Mouse (Mus musculus) lung, embryonic 14.5 days (tissue): Measurements from ENCODE around the gene Dnah2. TPM values are rescaled to one million over a fixed set of nuclear protein-coding genes. Genes with fewer than 3 reads are reported as not detected.

Source experiments
- ATAC-seq: fragments of 200-750 bp; cut with Nextera tagmentation; 2 replicates; pipeline ENCODE4 v1.8.0; 2017; ENCODE audit warnings: mild to moderate bottlenecking, moderate TSS enrichment, moderate library complexity; ENCODE audit not compliant: insufficient read depth
- DNase-seq: peaks from one replicate; pipeline ENCODE4 v3.0.0-alpha.2; 2015
- H3K27ac ChIP-seq: fragments of 300-500 bp; sonication (generic); 2 replicates; pipeline ENCODE4 v1.5.1; 2014; ENCODE audit warnings: low read depth, mild to moderate bottlenecking, moderate library complexity
- H3K27me3 ChIP-seq: fragments of 300-500 bp; sonication (generic); 2 replicates; pipeline ENCODE4 v1.6.1; 2014; ENCODE audit warnings: low read length, control low read depth; ENCODE audit not compliant: insufficient read depth
- H3K36me3 ChIP-seq: fragments of 300-500 bp; sonication (generic); 2 replicates; pipeline ENCODE4 v1.6.1; 2014; ENCODE audit warnings: control low read depth; ENCODE audit not compliant: insufficient read depth
- H3K4me1 ChIP-seq: fragments of 300-500 bp; sonication (generic); 2 replicates; pipeline ENCODE4 v1.6.1; 2014; ENCODE audit warnings: antibody characterized with exemption, control low read depth; ENCODE audit not compliant: insufficient read depth
- H3K4me2 ChIP-seq: fragments of 300-500 bp; sonication (generic); 2 replicates; pipeline ENCODE4 v1.6.1; 2014; ENCODE audit warnings: mild to moderate bottlenecking
- H3K4me3 ChIP-seq: fragments of 300-500 bp; sonication (generic); 2 replicates; pipeline ENCODE4 v1.5.1; 2014; ENCODE audit warnings: low read depth, low read length
- H3K9ac ChIP-seq: fragments of 300-500 bp; sonication (generic); 2 replicates; pipeline ENCODE4 v1.6.1; 2014
- H3K9me3 ChIP-seq: fragments of 300-500 bp; sonication (generic); 2 replicates; pipeline ENCODE4 v1.6.1; 2016; ENCODE audit warnings: low read depth, low read length, control low read depth
- CTCF ChIP-seq: IDR thresholded peaks from 2 replicates; pipeline ENCODE4 v1.5.1; 2016; ENCODE audit warnings: antibody characterized with exemption, low read depth
- WGBS: fragments of 180-500 bp; shearing (Covaris S2); extraction: QIAGEN DNeasy Blood & Tissue Kit; methylation state at CpG from one replicate; pipeline ENCODE4 v1.1.7; 2014; 5-methylcytosine and 5-hydroxymethylcytosine counted together
- polyA plus RNA-seq: library from polyadenylated mRNA; unstranded; fragments of >200 nt; fragmentation: Nextera tagmentation; extraction: Ambion mirVana; gene quantifications from 2 replicates; pipeline ENCODE4 v1.2.1, GENCODE M21; 2014

Dnah2 gene
- polyA plus RNA-seq, 1 experiment from 2014 or later = 1.9 TPM

- 85% methylated on average over 19 of the region's 19 CpGs for WGBS
- ATAC-seq = no peak
Measured at GRCm38 (mm10) chr11:69406282-69406681, 142.6 kb downstream of the Dnah2 start.

GRCm38 (mm10) chr11:69405397-69406200 lies 143.3 kb downstream of the Dnah2 start:
- 87% methylated on average over 24 of the region's 24 CpGs for WGBS
- H3K4me3 ChIP-seq = no peak overlapping the region
- H3K9ac ChIP-seq = no peak overlapping the region
- ATAC-seq (no peak), DNase-seq (no peak)
- peaks cover 75% of the 10 kb centered on the region for H3K36me3 ChIP-seq
- no peak for TF ChIP-seq CTCF
- H3K27me3 ChIP-seq = no peaks in the 10 kb centered on the region
- H3K9me3 ChIP-seq = no peaks in the 10 kb centered on the region
- no peak overlapping the region for H3K4me2 ChIP-seq
- no peak overlapping the region for H3K27ac ChIP-seq
- peaks cover 4% of the 10 kb centered on the region; the same call in 1 of the 2 replicates for H3K4me1 ChIP-seq

More at GRCm38 (mm10) chr11:69406282-69406681, 142.6 kb downstream of the Dnah2 start:
- Histone ChIP-seq H3K4me1 (peaks cover 4% of the 10 kb centered on the region; the same call in 1 of the 2 replicates), H3K27me3 (no peaks in the 10 kb centered on the region), H3K27ac (no peak overlapping the region), H3K36me3 (peaks cover 69% of the 10 kb centered on the region), H3K4me2 (no peak overlapping the region), H3K9ac (no peak overlapping the region), H3K9me3 (no peaks in the 10 kb centered on the region), H3K4me3 (no peak overlapping the region)
- no peak for DNase-seq
- no peak for TF ChIP-seq CTCF

- H3K4me3 ChIP-seq = no peak overlapping the region
- peaks cover 4% of the 10 kb centered on the region; the same call in 1 of the 2 replicates for H3K4me1 ChIP-seq
- no peak for TF ChIP-seq CTCF
- no peak overlapping the region for H3K9ac ChIP-seq
- no peak overlapping the region for H3K4me2 ChIP-seq
- ATAC-seq (no peak), DNase-seq (no peak)
- no peaks in the 10 kb centered on the region for H3K27me3 ChIP-seq
- H3K9me3 ChIP-seq = no peaks in the 10 kb centered on the region
- H3K36me3 ChIP-seq = peaks cover 83% of the 10 kb centered on the region
- WGBS = 85% methylated on average over 24 of the region's 24 CpGs
- no peak overlapping the region for H3K27ac ChIP-seq
Measured at GRCm38 (mm10) chr11:69404595-69405396, 144.1 kb downstream of the Dnah2 start.

- H3K4me2 ChIP-seq = no peak overlapping the region
Measured at GRCm38 (mm10) chr11:69403691-69404594, 145.0 kb downstream of the Dnah2 start.

GRCm38 (mm10) chr11:69401987-69402386 lies 146.9 kb downstream of the Dnah2 start:
- DNase-seq (no peak), ATAC-seq (no peak)

More at GRCm38 (mm10) chr11:69403691-69404594, 145.0 kb downstream of the Dnah2 start:
- Histone ChIP-seq H3K27me3 (no peaks in the 10 kb centered on the region), H3K4me3 (no peak overlapping the region), H3K9ac (no peak overlapping the region), H3K36me3 (peaks cover 90% of the 10 kb centered on the region), H3K9me3 (no peaks in the 10 kb centered on the region), H3K4me1 (peaks cover 4% of the 10 kb centered on the region; the same call in 1 of the 2 replicates), H3K27ac (no peak overlapping the region)
- TF ChIP-seq CTCF = no peak
- ATAC-seq (no peak), DNase-seq (no peak)
- 89% methylated on average over 34 of the region's 38 CpGs for WGBS

GRCm38 (mm10) chr11:69401210-69401637 lies 147.7 kb downstream of the Dnah2 start:
- Histone ChIP-seq H3K4me1 (peaks cover 2% of the 10 kb centered on the region), H3K27me3 (no peaks in the 10 kb centered on the region), H3K9ac (no peak overlapping the region), H3K27ac (no peak overlapping the region), H3K4me3 (no peak overlapping the region), H3K4me2 (no peak overlapping the region), H3K36me3 (peaks cover 74% of the 10 kb centered on the region), H3K9me3 (no peaks in the 10 kb centered on the region)
- DNase-seq (peak; percentile 96), ATAC-seq (peak; percentile 51)
- 18% methylated on average over 22 of the region's 22 CpGs for WGBS
- peak; percentile 97 for TF ChIP-seq CTCF

More at GRCm38 (mm10) chr11:69401987-69402386, 146.9 kb downstream of the Dnah2 start:
- no peak overlapping the region for H3K9ac ChIP-seq
- no peak overlapping the region for H3K4me2 ChIP-seq
- H3K9me3 ChIP-seq = no peaks in the 10 kb centered on the region
- H3K4me1 ChIP-seq = no peaks in the 10 kb centered on the region; the same call in none of the 2 replicates
- WGBS = 82% methylated on average over 12 of the region's 12 CpGs
- no peaks in the 10 kb centered on the region for H3K27me3 ChIP-seq
- no peak overlapping the region for H3K27ac ChIP-seq
- H3K4me3 ChIP-seq = no peak overlapping the region
- TF ChIP-seq CTCF = no peak
- H3K36me3 ChIP-seq = peaks cover 82% of the 10 kb centered on the region
